Mouse (Mus musculus): Measurements from ENCODE around the gene Tnrc6b.

GRCm38 (mm10) chr15:80760504-80760903 lies 49.4 kb downstream of the Tnrc6b start:
- TF ChIP-seq CTCF (IDR thresholded peaks at IDR 0.05; ENCODE audit: extremely low read depth, insufficient read length, insufficient replicate concordance, low read depth, low read length) (no peak), POLR2A (IDR thresholded peaks at IDR 0.05; ENCODE audit: low read depth, low read length) (no peak)
